Mouse (Mus musculus) bone marrow, adult 2 months (tissue): ENCODE results near the gene Zdhhc4. TPM values are rescaled to one million over a fixed set of nuclear protein-coding genes. Genes with fewer than 3 reads are reported as not detected.

Experiments
- H3K27ac ChIP-seq: fragments of 200-500 bp; 2 replicates; pipeline ENCODE4 v1.5.1; 2012; ENCODE audit warnings: low read depth, mild to moderate bottlenecking, control low read depth, inconsistent platforms, low read length; ENCODE audit not compliant: control insufficient read depth, poor library complexity, insufficient read depth
- H3K4me1 ChIP-seq: fragments of 200-500 bp; 2 replicates; pipeline ENCODE4 v1.6.1; 2011; ENCODE audit warnings: low read length; ENCODE audit not compliant: control insufficient read depth, insufficient read depth
- H3K4me3 ChIP-seq: fragments of 200-500 bp; replicated peaks from 2 replicates; pipeline ENCODE3; 2011; ENCODE audit warnings: mild to moderate bottlenecking, low read depth, low read length, control low read depth; ENCODE audit not compliant: control insufficient read depth
- CTCF ChIP-seq: fragments of 200-500 bp; IDR thresholded peaks from 2 replicates; pipeline ENCODE4 v1.5.1; 2011; ENCODE audit warnings: low read length, control low read depth; ENCODE audit not compliant: control insufficient read depth, insufficient read depth
- POLR2A ChIP-seq: fragments of 200-500 bp; IDR thresholded peaks from 2 replicates; pipeline ENCODE4 v1.6.1; 2011; ENCODE audit warnings: low read depth, mild to moderate bottlenecking, control low read depth, low read length, borderline replicate concordance; ENCODE audit not compliant: control insufficient read depth
- WGBS: fragments of 180-500 bp; shearing (Covaris S2); methylation state at CpG from one replicate; pipeline ENCODE4 v1.1.7; 2018; 5-methylcytosine and 5-hydroxymethylcytosine counted together
- polyA plus RNA-seq: library from polyadenylated mRNA; stranded (reverse); fragments of >200 nt; gene quantifications from 2 replicates; pipeline ENCODE4 v1.2.4, GENCODE M21; 2011; ENCODE audit warnings: low replicate concordance; ENCODE audit not compliant: missing spikeins, insufficient read depth, insufficient read length

Gene Zdhhc4
- polyA plus RNA-seq, 1 experiment: 33.2 TPM

DNA sequence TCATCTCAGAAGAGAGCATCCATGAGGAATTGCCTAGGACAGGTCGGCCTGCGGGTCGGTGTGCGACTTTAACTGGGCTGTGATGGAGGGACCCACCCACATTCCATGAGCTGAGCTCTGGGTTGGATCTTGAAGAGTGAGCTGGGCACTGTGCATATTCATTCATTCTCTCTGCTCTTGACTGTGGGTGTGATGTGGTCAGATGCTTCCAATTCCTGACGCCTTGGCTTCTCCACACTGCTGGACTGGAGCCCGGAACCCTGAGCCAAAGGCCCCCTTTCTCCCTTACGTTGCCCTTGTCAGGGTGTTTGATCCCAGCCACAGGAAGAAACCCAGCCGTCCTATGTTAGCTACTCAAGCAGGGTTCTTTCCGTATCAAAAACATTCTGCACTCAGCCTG lies 31.1 kb downstream of the Zdhhc4 start:
- Histone ChIP-seq H3K4me3 (no peak overlapping the region), H3K4me1 (no peaks in the 10 kb centered on the region), H3K27ac (no peak overlapping the region)
- 96% methylated on average over 9 of the region's 9 CpGs for WGBS
- TF ChIP-seq POLR2A (no peak), CTCF (no peak)

DNA sequence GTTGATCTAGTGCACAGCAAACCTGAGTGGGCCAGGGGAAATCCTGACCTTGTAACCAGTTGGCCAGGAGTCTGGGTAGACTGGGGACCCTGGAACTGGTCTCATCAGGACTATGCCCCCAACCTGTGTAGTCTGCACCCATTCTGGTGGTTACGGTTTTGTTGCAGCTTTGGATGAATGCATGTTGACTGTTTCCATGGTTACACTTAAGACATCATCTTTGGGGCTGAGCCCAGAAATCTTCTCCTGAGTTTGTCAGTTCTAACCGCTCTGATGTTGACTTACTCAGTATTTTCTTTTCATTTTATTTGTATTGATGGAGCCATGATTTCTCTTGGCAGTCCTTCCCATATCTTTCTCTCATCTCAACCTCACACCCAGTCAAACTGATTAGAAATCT lies 33.7 kb downstream of the Zdhhc4 start:
- TF ChIP-seq POLR2A (no peak), CTCF (no peak)
- WGBS: 81% methylated on average over 2 of the region's 2 CpGs
- Histone ChIP-seq H3K27ac (no peak overlapping the region), H3K4me3 (no peak overlapping the region), H3K4me1 (no peaks in the 10 kb centered on the region)

DNA sequence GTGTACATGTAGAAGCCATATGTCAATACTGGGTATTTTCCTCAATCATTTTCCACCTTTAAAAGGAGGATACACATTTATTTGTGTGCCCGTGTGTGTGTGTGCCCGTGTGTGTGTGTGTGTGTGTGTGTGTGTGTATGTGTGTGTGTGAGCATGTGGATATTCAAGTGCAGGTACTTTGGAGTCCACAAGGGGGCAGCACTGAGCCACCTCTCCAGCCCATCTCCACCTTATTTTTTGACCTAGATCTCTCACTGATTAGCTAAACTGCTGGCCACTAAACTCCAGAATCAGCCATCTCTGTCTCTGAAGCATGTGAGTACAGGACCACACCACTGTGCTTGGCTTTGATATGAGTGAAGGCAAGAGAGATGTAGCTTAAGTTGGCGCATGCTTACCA lies 34.2 kb downstream of the Zdhhc4 start:
- 90% methylated on average over 3 of the region's 3 CpGs for WGBS
- Histone ChIP-seq H3K4me1 (no peaks in the 10 kb centered on the region), H3K4me3 (no peak overlapping the region), H3K27ac (no peak overlapping the region)
- TF ChIP-seq POLR2A (no peak), CTCF (peak; percentile 53)

DNA sequence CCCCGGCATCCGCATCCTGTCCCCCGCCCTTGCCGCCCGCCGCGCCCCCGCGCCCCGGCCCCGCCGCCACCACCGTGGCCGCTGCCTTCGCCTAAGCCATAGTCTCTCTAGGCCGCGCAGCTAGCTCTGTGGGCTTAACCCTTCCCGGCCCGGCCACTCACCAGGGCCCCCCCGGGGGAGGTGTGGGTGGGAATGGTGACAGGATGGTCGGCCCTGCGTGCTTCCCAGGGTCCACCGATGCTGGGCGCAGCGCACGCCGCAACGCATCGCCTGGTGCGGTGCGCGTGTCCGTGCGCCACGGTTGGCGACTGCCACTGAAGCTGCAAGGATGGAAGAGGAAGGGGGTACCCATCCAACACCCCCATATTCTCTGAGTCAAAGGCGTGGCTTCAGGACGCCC lies 35.7 kb downstream of the Zdhhc4 start, which contains the start of gene Zfp853:
Gene Zfp853 (minus strand): TSS at position 220 of the 400 bp plus-strand sequence.
- no peak for TF ChIP-seq POLR2A
- no peak for TF ChIP-seq CTCF
- H3K4me1 ChIP-seq: peaks cover 5% of the 10 kb centered on the region
- no peak within 1 kb of the TSS for H3K4me3 ChIP-seq
- 6% methylated on average over 38 of the region's 38 CpGs for WGBS
- no peak within 1 kb of the TSS for H3K27ac ChIP-seq

DNA sequence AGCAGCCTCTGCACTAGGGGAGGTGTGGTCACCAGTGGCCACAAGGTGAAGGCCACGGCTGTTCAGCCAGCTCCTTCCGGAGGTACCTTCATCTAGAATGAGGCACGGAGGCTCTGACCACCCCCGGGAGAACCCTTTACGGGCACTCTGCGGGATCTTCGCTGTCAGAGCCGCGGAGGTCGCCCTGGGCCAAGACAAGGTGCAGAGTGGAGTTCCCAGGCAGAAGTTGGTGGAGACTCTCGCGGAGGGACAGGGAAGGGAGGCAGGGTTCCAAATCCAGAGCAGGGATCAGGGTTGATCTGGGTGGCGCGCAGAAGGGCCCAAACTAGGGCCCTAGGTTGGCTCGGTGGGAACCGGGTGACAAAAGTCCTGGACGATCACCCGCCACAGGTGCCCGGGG lies 36.2 kb downstream of the Zdhhc4 start:
- H3K4me1 ChIP-seq: peaks cover 7% of the 10 kb centered on the region
- no peak overlapping the region for H3K4me3 ChIP-seq
- TF ChIP-seq CTCF (no peak), POLR2A (no peak)
- 6% methylated on average over 16 of the region's 19 CpGs for WGBS
- no peak overlapping the region for H3K27ac ChIP-seq

DNA sequence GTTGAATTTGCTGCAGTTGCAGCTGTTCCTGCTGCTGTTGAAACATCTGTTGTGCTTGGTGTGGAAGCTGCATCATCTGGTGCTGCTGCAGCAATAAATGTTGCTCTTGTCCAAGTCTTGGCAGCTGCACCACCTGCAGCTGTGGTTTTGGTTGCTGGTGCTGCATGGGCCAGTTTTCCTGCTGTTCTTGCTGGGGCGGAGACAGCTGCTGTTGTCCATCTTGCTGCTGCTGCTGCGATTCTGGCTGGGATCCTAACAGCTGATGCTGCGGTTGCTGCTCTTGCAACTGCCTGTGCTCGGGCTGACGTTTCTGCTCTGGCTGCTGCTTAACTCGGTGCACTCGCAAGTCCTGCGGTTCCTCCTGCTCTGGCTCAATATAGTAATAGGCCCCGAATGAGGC lies 39.8 kb downstream of the Zdhhc4 start:
- Histone ChIP-seq H3K4me1 (peaks cover 9% of the 10 kb centered on the region), H3K27ac (peak overlapping the region; percentile 35), H3K4me3 (no peak overlapping the region)
- TF ChIP-seq CTCF: no peak
- no peak for TF ChIP-seq POLR2A
- WGBS: 67% methylated on average over 9 of the region's 9 CpGs

DNA sequence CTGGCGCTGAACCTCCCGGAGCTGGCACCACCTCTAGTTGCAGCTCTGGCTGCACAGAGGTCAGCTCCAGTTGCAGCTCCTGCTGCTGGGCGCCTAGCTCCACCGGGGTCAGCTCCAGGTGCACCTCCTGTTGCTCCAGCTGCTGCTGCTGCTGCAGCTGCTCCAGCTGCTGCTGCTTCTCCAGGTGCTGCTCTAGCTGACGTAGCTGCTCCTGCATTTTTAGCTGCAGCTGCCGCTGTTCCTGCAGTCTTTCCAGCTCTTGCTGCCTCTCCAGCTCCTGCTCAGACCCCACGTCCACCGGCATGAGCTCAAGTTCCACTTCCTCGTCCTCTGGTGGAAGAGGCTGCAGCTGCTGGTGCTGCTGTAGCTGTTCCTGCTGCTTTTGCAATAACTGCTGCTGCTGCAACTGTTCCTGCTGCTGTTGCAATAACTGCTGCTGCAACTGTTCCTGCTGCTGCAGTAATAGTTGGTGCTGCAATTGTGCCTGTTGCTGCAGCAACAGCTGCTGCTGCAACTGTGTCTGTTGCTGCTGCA lies 40.6 kb downstream of the Zdhhc4 start:
- H3K4me1 ChIP-seq: peaks cover 9% of the 10 kb centered on the region
- TF ChIP-seq CTCF (no peak), POLR2A (no peak; the same call in 1 of the 2 replicates)
- H3K4me3 ChIP-seq: no peak overlapping the region
- 6% methylated on average over 9 of the region's 9 CpGs for WGBS
- peak overlapping the region; percentile 33 for H3K27ac ChIP-seq

DNA sequence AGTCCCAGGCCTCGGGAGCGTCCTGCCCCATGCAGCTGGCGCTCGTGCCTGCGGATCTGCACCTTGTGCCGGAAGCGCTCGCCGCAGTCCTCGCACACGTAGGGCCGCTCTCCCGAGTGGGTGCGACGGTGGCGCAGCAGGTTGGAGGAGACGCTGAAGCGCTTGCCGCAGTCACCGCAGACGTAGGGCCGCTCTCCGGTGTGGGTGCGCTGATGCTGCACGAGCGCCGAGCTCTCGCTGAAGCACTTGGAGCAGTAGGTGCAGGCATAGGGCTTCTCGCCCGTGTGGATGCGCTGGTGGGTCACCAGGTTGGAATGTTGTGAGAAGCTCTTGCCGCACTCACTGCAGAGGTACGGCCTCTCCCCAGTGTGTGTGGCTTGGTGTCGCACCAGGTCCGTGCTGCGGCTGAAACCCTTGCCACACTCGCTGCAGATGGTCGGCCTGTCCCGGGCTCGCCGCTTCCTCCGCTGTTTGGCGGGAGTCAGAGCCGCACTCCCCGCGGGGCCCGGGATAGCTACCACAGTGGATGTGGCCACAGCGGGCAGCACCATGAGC lies 41.2 kb downstream of the Zdhhc4 start:
- H3K4me3 ChIP-seq: peak overlapping the region; percentile 29

DNA sequence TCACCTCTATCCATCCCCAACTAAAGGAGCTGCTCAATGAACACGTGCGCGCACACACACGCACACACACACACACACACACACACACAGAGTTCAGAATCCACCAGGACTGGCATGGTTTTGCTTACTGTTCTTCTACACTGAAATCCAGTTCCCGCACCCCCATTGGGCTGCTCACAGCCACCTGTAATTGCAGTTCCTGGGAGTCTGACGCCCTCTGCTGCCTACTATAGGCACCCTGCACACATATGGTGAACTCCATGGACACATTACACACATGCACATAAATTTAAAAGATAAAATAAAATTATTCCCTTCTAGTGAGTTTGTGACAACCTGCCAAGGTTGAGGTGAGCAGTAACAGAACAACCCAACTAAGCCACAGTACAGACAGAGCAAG lies 44.3 kb downstream of the Zdhhc4 start:
- H3K4me1 ChIP-seq: peaks cover 9% of the 10 kb centered on the region
- no peak overlapping the region for H3K4me3 ChIP-seq
- no peak overlapping the region for H3K27ac ChIP-seq
- TF ChIP-seq CTCF (0 out of 2 replicates have a peak, but pooled peaks have one; percentile 22), POLR2A (no peak)
- 71% methylated on average over 6 of the region's 6 CpGs for WGBS

More for the DNA sequence above, 41.2 kb downstream of the Zdhhc4 start:
- Histone ChIP-seq H3K27ac (no peak overlapping the region; the same call in 1 of the 2 replicates), H3K4me1 (peaks cover 9% of the 10 kb centered on the region)
- WGBS: 4% methylated on average over 48 of the region's 48 CpGs
- no peak for TF ChIP-seq CTCF
